Mouse (Mus musculus) liver, postnatal 0 days (tissue): Measurements from ENCODE around the gene Krt83.

Experiments
- CTCF ChIP-seq: sonication (generic); IDR thresholded peaks from 2 replicates; pipeline ENCODE4 v1.5.1; 2016; ENCODE audit warnings: antibody characterized with exemption, low read depth
- EP300 ChIP-seq: IDR thresholded peaks from 2 replicates; pipeline ENCODE4 v1.6.1; 2016; ENCODE audit warnings: antibody characterized with exemption, low read depth, mild to moderate bottlenecking

DNA sequence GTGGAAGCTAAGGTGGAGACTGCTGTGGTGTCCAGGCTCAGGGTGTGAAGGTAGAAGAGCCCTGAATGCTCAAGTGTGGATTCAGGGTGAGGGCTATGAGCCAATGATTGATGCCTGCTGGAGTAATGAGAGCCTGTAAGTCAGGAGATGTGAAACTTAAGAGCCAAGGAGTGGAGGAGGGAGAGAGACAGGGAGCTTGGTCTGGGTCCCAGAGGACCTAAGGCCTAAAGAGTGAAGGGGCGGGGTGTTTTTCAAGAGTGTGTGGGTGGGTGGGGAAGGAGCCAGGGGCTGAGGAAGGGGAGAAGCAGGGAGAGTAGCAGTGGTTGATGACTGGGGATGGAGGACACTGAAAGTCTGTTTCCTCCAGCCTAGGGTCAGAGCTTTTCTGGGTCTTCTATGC, 7.7 kb downstream of the Krt83 start:
- TF ChIP-seq EP300 (no peak), CTCF (no peak)
